Mouse (Mus musculus) CD4-positive, CD25-positive, alpha-beta regulatory T cell, adult 9 weeks (primary cell): ENCODE data around the gene Stxbp6. TPM values are rescaled to one million over a fixed set of nuclear protein-coding genes. Genes with fewer than 3 reads are reported as not detected.

Experiments used
- polyA plus RNA-seq: library from polyadenylated mRNA; unstranded; fragments of 100-300 nt; shearing (Covaris generic); gene quantifications from one replicate; pipeline ENCODE4 v1.2.1, GENCODE M21; 2017

Gene Stxbp6
- polyA plus RNA-seq: 0.24 TPM

DNA sequence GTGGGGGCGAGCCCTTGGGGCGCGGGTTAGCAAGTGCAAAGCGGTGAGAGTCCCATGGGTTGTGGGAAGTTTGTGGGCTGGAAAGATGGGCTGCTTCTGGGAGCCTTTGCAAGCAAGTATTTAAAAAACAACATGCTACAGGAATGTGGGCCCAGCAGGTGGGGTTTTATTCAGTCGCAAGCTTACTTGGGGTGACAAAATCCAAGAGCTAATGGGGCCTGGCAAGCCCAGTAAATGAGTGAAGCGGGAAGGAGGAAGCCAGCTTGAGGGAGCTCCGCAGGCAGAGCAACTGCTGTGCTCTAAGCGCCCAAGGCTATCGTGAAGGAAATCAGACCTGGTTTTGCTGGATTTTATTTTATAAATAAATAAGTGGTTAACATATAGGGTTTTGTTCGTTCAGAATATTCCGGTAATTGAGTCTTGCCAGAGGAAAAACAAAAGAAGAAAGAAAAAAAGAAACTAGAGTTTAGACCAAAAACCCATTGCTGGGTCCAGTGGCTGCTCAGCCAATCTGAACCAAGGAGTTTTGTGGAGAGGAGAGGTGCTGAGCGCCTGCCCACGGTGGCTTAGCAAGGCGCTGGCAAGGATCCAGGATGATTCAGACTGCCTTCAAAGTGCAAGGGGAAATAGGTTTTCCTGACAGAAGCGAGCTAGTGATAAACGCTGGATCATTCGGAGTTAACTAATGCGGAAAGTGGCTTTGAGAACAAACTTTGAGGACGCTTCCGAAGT is at the start of gene Stxbp6:
Gene Stxbp6, minus strand, starts transcription at position 99 of the 732 bp plus-strand sequence.

